Mouse (Mus musculus): Measurements from ENCODE around the gene Klrk1. TPM values are rescaled to one million over a fixed set of nuclear protein-coding genes. Genes with fewer than 3 reads are reported as not detected.

The Klrk1 gene
- polyA plus RNA-seq, 1 experiment from 2014 or later: 0.21 TPM

DNA sequence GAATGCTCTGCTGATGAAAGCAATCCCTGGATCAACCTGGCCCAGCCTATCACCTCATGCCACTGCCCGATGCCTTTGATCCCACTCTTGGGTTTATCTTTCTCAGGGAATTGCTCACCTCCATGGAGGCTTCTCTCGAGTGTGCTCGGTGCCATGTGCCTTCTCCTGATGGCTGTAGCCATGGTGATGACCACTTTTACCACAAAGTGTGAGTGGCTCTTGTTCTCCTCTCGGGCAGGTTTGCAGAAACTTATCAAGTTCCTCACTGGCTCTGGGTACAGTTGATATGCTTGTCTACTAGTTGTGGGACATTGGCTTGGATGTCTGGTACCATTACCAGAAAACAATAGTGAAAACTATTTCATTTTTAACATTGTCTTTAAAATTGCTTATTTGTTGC lies 41.8 kb downstream of the Klrk1 start:
- Histone ChIP-seq H3K9me3 (ENCODE audit: control insufficient read depth, low read length) (no peaks in the 10 kb centered on the region), H3K4me2 (ENCODE audit: low read length) (no peak overlapping the region), H3K9ac (replicated peaks; ENCODE audit: low read length) (no peak overlapping the region), H3K27ac (replicated peaks; ENCODE audit: low read depth, low read length) (no peak overlapping the region), H3K4me3 (replicated peaks; ENCODE audit: low read depth, low read length) (no peak overlapping the region), H3K27me3 (ENCODE audit: control insufficient read depth, insufficient read depth, low read length) (no peaks in the 10 kb centered on the region), H3K4me1 (ENCODE audit: control insufficient read depth, insufficient read depth, low read length) (no peaks in the 10 kb centered on the region), H3K36me3 (ENCODE audit: control insufficient read depth, insufficient read depth, low read length) (no peaks in the 10 kb centered on the region)
- ATAC-seq (ENCODE audit: low FRiP score, low TSS enrichment): no peak
- no peak for DNase-seq
- WGBS: 84% methylated on average over 4 of the region's 4 CpGs

DNA sequence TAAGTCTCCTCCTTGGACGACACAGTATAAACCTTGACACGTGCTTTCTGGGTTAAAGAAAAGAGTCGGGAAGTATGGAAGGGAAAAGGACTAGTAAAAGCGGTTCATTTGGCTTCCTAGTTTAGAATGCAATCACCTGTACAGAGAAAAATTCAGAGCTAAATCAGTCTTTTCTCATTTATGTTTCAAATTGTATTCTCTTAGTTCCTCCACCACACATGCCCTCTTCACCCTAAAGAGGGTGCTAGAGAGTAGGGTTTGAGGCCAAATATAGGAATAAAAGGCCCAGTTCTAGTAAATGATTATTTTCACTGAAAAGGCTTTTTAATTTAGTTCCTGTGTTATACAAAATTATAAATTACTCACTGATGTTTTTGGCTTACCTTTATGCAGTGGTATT lies 42.4 kb downstream of the Klrk1 start:
- ATAC-seq (ENCODE audit: low FRiP score, low TSS enrichment): no peak
- WGBS: 67% methylated on average over 4 of the region's 4 CpGs
- H3K4me3 ChIP-seq (replicated peaks; ENCODE audit: low read depth, low read length): no peak overlapping the region

DNA sequence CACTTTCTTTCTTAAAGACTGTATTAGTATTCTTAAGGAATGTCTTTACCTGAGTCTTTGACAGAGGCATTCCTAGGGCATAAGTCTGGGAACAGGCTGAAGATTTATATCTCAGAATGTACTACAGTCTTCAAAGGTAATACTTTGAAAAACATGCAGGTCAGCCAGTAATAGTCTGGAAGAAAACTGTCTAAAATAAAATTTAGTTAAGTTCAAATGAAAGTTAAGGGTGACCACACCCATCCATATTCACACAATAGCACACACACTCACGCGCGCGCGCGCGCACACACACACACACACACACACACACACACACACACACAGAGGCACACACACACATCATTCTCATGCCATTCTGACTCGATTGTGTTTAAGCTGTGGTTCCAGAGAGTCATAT lies 46.1 kb downstream of the Klrk1 start, which contains the start of gene Klre1:
Gene Klre1, plus strand, starts transcription at position 301 of the 400 bp plus-strand sequence.
- Histone ChIP-seq H3K4me2 (ENCODE audit: low read length) (no peak within 1 kb of the TSS), H3K9ac (replicated peaks; ENCODE audit: low read length) (no peak within 1 kb of the TSS), H3K4me3 (replicated peaks; ENCODE audit: low read depth, low read length) (no peak within 1 kb of the TSS), H3K4me1 (ENCODE audit: control insufficient read depth, insufficient read depth, low read length) (no peaks in the 10 kb centered on the region), H3K27ac (replicated peaks; ENCODE audit: low read depth, low read length) (no peak within 1 kb of the TSS), H3K36me3 (ENCODE audit: control insufficient read depth, insufficient read depth, low read length) (no peaks in the 10 kb centered on the region), H3K27me3 (ENCODE audit: control insufficient read depth, insufficient read depth, low read length) (no peaks in the 10 kb centered on the region), H3K9me3 (ENCODE audit: control insufficient read depth, low read length) (no peaks in the 10 kb centered on the region)
- 95% methylated on average over 8 of the region's 8 CpGs for WGBS
- ATAC-seq (ENCODE audit: low FRiP score, low TSS enrichment) (no peak), DNase-seq (no peak)

More for the DNA sequence above, 42.4 kb downstream of the Klrk1 start:
- DNase-seq: peak; percentile 26
- no peaks in the 10 kb centered on the region for H3K4me1 ChIP-seq (ENCODE audit: control insufficient read depth, insufficient read depth, low read length)
- no peak overlapping the region for H3K4me2 ChIP-seq (ENCODE audit: low read length)
- no peak overlapping the region for H3K9ac ChIP-seq (replicated peaks; ENCODE audit: low read length)
- no peaks in the 10 kb centered on the region for H3K36me3 ChIP-seq (ENCODE audit: control insufficient read depth, insufficient read depth, low read length)
- no peaks in the 10 kb centered on the region for H3K9me3 ChIP-seq (ENCODE audit: control insufficient read depth, low read length)
- H3K27ac ChIP-seq (replicated peaks; ENCODE audit: low read depth, low read length): no peak overlapping the region
- no peaks in the 10 kb centered on the region for H3K27me3 ChIP-seq (ENCODE audit: control insufficient read depth, insufficient read depth, low read length)

DNA sequence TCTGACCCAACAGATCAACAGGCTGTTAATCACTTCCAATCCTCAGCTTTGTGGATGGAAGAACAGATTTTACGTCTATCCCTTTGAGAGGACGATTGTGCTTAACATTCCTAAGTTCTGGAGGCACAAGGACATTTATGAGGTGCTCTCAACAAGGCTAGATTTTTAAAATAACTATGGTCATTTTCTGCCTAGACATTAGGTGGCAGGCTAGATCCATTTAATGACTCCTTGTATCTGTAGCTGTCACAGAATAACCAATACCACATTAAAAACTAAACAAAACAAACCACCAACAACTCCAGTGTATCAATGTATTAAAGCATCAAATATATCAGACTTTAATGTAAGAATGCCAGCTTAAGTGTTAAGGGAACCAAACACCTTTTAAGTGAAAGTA lies 48.3 kb downstream of the Klrk1 start:
- Histone ChIP-seq H3K36me3 (ENCODE audit: control insufficient read depth, insufficient read depth, low read length) (no peaks in the 10 kb centered on the region), H3K9ac (replicated peaks; ENCODE audit: low read length) (no peak overlapping the region), H3K9me3 (ENCODE audit: control insufficient read depth, low read length) (no peaks in the 10 kb centered on the region), H3K27me3 (ENCODE audit: control insufficient read depth, insufficient read depth, low read length) (no peaks in the 10 kb centered on the region), H3K4me2 (ENCODE audit: low read length) (no peak overlapping the region), H3K4me1 (ENCODE audit: control insufficient read depth, insufficient read depth, low read length) (no peaks in the 10 kb centered on the region), H3K4me3 (replicated peaks; ENCODE audit: low read depth, low read length) (no peak overlapping the region), H3K27ac (replicated peaks; ENCODE audit: low read depth, low read length) (no peak overlapping the region)
- WGBS: 48% methylated on average over 2 of the region's 2 CpGs
- no peak for DNase-seq
- ATAC-seq (ENCODE audit: low FRiP score, low TSS enrichment): no peak

DNA sequence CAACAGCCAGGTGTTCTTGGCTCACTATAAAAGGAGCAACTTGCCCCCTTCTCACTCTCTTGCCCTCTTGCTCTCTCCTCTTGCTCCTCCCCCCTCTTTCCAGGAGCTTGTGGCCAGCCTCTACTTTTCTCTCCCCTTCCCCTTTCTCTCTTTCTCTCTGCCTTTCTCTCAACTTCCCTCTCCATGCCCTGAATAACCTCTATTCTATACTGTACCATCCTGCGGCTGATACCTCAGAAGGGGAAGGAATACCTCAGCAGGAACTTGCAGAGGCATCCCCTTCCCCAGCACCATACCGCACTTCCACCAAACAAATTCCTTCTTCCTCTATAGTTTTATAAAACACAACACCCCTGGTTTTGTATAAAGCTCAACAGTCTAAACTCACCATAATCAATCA lies 58.4 kb downstream of the Klrk1 start:
- Histone ChIP-seq H3K27me3 (ENCODE audit: control insufficient read depth, insufficient read depth, low read length) (no peaks in the 10 kb centered on the region), H3K4me2 (ENCODE audit: low read length) (no peak overlapping the region), H3K4me3 (replicated peaks; ENCODE audit: low read depth, low read length) (no peak overlapping the region), H3K9ac (replicated peaks; ENCODE audit: low read length) (no peak overlapping the region), H3K9me3 (ENCODE audit: control insufficient read depth, low read length) (no peaks in the 10 kb centered on the region), H3K36me3 (ENCODE audit: control insufficient read depth, insufficient read depth, low read length) (no peaks in the 10 kb centered on the region), H3K4me1 (ENCODE audit: control insufficient read depth, insufficient read depth, low read length) (no peaks in the 10 kb centered on the region), H3K27ac (replicated peaks; ENCODE audit: low read depth, low read length) (no peak overlapping the region)
- no peak for ATAC-seq (ENCODE audit: low FRiP score, low TSS enrichment)
- WGBS: 82% methylated on average over 2 of the region's 2 CpGs
- DNase-seq: no peak

Other genes with a start within 250 kb of the Klrk1 start
- gene Clec12b, start 238.0 kb downstream of the Klrk1 start, polyA plus RNA-seq (2014; fragmentation: Nextera tagmentation; extraction: Ambion mirVana): 0.16 and 0.32 TPM in 2 replicates
- 0.93 and 1.9 TPM in 2 replicates for gene Clec1b, start 226.6 kb downstream of the Klrk1 start, polyA plus RNA-seq (2014; fragmentation: Nextera tagmentation; extraction: Ambion mirVana)
- gene Clec9a, start 215.0 kb downstream of the Klrk1 start, polyA plus RNA-seq (2014; fragmentation: Nextera tagmentation; extraction: Ambion mirVana): 0.32 and 0.37 TPM in 2 replicates
- 1.9 and 2.1 TPM in 2 replicates for gene Clec1a, start 171.9 kb downstream of the Klrk1 start, polyA plus RNA-seq (2014; fragmentation: Nextera tagmentation; extraction: Ambion mirVana)
- not detected in 2 replicates for gene Olr1, start 116.7 kb downstream of the Klrk1 start, polyA plus RNA-seq (2014; fragmentation: Nextera tagmentation; extraction: Ambion mirVana)
- gene Tmem52b, start 111.3 kb downstream of the Klrk1 start, polyA plus RNA-seq (2014; fragmentation: Nextera tagmentation; extraction: Ambion mirVana): not detected in 2 replicates
- gene Gabarapl1, start 90.7 kb downstream of the Klrk1 start, polyA plus RNA-seq (2014; fragmentation: Nextera tagmentation; extraction: Ambion mirVana): 72.0 and 102 TPM in 2 replicates
- gene Klre1, start 46.0 kb downstream of the Klrk1 start, polyA plus RNA-seq (2014; fragmentation: Nextera tagmentation; extraction: Ambion mirVana): 0.12 TPM in 1 of 2 replicates, not detected in the other
- not detected in 2 replicates for gene Klrd1, start 32.1 kb downstream of the Klrk1 start, polyA plus RNA-seq (2014; fragmentation: Nextera tagmentation; extraction: Ambion mirVana)
- gene Klrc3, start 19.5 kb upstream of the Klrk1 start, polyA plus RNA-seq (2014; fragmentation: Nextera tagmentation; extraction: Ambion mirVana): not detected in 2 replicates
- gene Klrc2, start 36.8 kb upstream of the Klrk1 start, polyA plus RNA-seq (2014; fragmentation: Nextera tagmentation; extraction: Ambion mirVana): not detected in 2 replicates
- gene Klrc1, start 55.1 kb upstream of the Klrk1 start, polyA plus RNA-seq (2014; fragmentation: Nextera tagmentation; extraction: Ambion mirVana): not detected in 2 replicates
- gene Klri1, start 93.3 kb upstream of the Klrk1 start, polyA plus RNA-seq (2014; fragmentation: Nextera tagmentation; extraction: Ambion mirVana): not detected in 2 replicates
- not detected in 2 replicates for gene Klri2, start 116.6 kb upstream of the Klrk1 start, polyA plus RNA-seq (2014; fragmentation: Nextera tagmentation; extraction: Ambion mirVana)
- not detected in 2 replicates for gene Gm156, start 160.4 kb upstream of the Klrk1 start, polyA plus RNA-seq (2014; fragmentation: Nextera tagmentation; extraction: Ambion mirVana)
- gene Gm17631, start 238.8 kb upstream of the Klrk1 start, polyA plus RNA-seq (2014; fragmentation: Nextera tagmentation; extraction: Ambion mirVana): not detected in 2 replicates

Data from midbrain, embryonic 14.5 days (tissue).